Mouse (Mus musculus): ENCODE results near the gene Hs1bp3.

Hs1bp3 gene

GRCm38 (mm10) chr12:8301841-8302431 lies 11.3 kb upstream of the Hs1bp3 start, which contains the start of gene Gdf7:
Gdf7 (minus strand) TSS chr12:8301954.
- DNase-seq (ENCODE audit: low spot score in 2 of 2) = no peak

GRCm38 (mm10) chr12:8305258-8305657 lies 8.0 kb upstream of the Hs1bp3 start:
- no peak for DNase-seq (ENCODE audit: low spot score in 2 of 2)

GRCm38 (mm10) chr12:8306432-8306831 lies 6.8 kb upstream of the Hs1bp3 start:
- DNase-seq (ENCODE audit: low spot score in 2 of 2) = peak; percentile 63 to 70

- DNase-seq (ENCODE audit: low spot score in 2 of 2) = no peak
These were observed 6.3 kb upstream of the Hs1bp3 start for GRCm38 (mm10) chr12:8306910-8307309.

- no peak for DNase-seq (ENCODE audit: low spot score in 2 of 2)
These were observed 2.2 kb upstream of the Hs1bp3 start for GRCm38 (mm10) chr12:8310992-8311391.

- DNase-seq (ENCODE audit: low spot score in 2 of 2) = no peak
These were observed 966 bp upstream of the Hs1bp3 start for GRCm38 (mm10) chr12:8312266-8312665.

DNA sequence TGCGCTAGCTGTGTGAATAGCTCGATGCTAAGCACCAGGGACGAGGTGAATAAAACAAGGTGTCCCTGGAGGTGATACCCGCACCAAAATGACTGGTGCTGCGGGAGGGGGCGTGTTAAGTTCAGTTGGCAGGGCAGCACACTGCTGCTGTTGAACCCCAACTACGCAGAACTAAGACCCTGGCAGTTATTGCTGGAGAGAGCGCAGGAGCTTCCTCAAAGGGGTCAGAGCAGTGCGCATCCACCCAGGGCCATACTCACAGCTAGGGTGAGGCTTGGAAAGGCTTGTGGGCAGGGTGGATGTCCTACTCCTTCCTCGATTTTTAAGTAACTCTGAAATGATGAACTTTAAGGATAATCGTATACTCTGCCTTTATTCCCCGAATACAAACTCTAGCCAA lies 541 bp downstream of the Hs1bp3 start:
- no peak for DNase-seq (ENCODE audit: low spot score in 2 of 2)

DNA sequence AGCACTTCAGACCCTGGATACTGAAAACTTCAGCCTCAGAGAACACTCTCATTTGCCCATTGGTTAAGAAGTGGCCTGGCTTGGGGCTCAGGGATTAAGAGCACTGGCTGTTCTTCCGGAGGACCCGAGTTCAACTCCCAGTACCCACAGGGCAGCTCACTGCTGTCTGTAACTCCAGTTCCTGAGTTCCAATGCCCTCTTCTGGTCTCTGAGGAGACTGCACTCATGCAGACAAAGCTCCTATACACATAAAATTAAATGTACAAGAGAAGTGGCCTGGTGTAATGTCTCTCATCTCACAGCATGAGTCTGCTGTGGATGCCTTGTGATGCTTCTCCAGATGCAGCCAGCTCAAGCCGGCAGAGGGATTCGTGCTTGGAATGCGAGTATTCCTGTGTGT lies 3.3 kb downstream of the Hs1bp3 start:
- no peak for DNase-seq (ENCODE audit: low spot score in 2 of 2)

DNA sequence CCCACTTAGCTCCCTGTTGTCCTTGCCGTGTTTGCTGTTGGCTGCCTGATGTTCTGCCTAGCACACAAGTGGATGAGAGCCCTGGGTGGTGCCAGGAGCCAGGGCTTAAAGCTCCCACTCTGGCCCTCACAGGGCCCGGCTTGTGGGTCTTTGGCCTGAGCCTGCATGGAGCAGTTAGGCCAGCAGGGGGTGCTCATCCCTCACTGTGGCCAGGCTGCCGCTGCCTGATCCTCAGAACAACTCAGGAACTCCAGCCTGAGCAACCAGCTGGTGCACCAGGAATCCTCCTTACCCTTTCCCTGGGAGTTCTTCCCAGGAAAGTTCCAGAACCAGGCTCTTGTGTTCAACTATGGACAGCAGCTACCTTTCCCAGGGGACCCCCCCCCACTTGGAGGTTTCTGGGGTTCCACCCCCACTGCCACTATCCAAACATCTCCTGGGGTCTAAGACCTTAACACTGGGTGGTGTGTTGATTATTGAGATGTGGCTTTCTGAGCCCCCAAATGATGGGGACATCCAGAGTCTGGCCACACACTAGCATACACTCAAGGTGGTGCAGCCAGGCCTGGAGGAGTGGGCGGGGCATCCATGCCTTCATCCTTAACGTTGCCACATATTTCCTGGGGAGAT lies 7.0 kb downstream of the Hs1bp3 start:
- DNase-seq (ENCODE audit: low spot score in 2 of 2) = peak; percentile 85 to 86

GRCm38 (mm10) chr12:8321506-8321905 lies 8.3 kb downstream of the Hs1bp3 start:
- DNase-seq (ENCODE audit: low spot score in 2 of 2) = no peak

GRCm38 (mm10) chr12:8324086-8324485 lies 10.9 kb downstream of the Hs1bp3 start:
- no peak for DNase-seq (ENCODE audit: low spot score in 2 of 2)

DNA sequence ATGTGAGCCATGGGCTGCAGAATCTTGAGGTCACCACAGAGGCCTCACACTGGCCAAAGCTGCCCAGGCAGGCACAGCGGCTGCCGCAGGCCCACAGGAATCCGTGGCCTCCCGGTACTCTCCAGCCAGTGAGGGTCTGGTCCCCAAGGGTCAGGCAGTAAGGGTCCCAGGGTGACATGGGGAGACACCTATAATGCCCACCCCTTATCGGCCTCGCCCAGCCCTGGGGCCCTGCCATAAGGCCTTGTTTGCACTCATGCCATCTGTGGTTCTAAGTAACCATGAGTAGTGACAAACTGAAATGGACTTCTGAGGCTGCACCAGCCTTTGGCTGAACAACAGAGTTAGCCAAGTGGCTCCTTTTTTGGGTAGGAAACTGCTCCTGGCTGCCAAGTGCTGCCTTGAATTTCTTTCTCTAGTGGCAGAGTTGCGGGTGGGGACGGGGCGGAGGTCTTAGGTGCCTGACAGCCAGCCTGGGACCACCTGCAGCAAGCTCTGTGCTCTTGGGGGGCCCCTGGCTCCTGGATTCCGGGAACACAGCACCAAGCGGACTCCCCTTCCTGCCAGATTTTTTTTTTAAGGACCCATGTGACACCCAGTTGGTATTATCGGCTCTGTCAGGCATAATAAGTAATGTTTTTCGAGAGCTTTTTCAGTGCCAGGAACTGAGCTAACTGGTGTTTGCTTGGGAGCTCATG lies 12.2 kb downstream of the Hs1bp3 start:
- DNase-seq (ENCODE audit: low spot score in 2 of 2) = no peak

GRCm38 (mm10) chr12:8325943-8326522 lies 12.8 kb downstream of the Hs1bp3 start:
- peak in 1 of 2 experiments; percentile 58 for DNase-seq (ENCODE audit: low spot score in 2 of 2)

DNA sequence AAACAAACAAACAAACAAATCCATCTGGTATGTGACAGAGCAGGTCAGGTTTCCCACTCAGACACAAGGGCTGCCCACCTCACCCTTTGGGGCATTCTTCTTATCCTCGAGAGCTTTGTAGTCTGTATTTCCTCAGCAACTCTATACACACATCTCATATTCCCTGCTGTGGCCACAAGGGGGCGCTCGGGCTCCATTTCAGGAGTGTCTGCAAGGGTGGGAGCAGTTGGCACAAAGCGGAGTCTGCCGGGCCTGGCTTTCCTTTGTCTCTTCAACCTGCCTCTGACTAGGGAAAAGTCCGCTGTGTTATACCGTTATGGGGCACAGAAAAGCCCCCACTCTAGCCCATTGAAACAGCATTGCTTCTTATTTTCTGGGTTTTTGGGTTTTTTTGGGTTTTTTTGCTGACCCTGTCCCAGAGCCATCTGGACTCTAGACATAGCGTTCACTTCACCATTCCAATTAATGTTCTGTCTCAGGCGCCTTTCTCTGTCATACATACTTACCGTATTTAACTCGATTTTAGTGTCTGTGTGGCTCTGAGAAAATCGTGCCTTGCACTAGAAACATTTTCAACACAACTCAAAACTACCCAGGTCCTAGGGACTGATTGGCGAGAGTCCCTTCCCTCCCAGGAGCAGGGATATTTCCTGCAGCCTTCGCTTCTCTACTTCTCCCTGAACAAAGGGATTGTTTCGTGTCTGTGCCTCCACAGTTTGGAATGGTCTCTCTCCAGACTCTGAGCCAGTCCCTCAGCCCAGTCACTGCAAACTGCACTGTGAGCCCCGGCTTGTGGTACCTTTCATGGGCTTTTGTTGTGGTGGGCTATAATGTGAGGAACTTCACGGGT lies 13.8 kb downstream of the Hs1bp3 start:
- DNase-seq (ENCODE audit: low spot score in 2 of 2) = peak; percentile 96

- DNase-seq (ENCODE audit: low spot score in 2 of 2) = no peak
These were observed 14.4 kb downstream of the Hs1bp3 start for GRCm38 (mm10) chr12:8327675-8328053.

GRCm38 (mm10) chr12:8329236-8329635 lies 16.0 kb downstream of the Hs1bp3 start:
- no peak for DNase-seq (ENCODE audit: low spot score in 2 of 2)

DNA sequence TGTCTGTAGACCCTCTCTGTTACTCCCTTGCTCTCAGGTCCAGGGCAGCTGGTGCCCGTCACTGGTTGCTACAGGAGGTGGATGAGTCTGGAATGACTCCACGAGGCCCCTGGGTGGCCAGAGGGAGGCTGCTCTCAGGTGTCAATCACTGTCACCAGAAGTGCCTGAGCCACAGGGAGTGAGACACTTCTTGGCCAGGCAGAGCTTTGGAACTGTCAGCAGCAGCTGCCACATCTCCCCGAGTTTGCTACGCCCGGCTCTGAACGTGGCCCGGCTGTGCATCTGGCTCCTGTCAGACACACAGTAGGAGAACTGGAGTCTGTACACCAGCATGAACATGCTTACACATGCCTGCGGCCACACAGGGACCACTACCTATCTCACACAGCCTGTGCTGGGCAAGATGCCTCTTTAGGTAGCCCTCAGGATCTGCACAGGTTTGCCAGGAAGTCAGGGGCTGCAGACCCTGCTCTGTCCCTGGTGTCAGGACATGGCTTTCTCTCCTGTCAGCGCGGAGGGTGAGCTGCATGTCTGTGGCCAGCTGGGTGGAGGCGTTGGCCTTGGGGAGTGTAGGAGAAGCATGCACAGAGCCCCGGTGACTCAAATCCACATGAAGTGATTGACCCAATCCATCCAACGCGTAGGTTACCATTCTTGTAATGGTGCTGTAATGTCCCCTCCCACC lies 18.4 kb downstream of the Hs1bp3 start:
- no peak for DNase-seq (ENCODE audit: low spot score in 2 of 2)

DNA sequence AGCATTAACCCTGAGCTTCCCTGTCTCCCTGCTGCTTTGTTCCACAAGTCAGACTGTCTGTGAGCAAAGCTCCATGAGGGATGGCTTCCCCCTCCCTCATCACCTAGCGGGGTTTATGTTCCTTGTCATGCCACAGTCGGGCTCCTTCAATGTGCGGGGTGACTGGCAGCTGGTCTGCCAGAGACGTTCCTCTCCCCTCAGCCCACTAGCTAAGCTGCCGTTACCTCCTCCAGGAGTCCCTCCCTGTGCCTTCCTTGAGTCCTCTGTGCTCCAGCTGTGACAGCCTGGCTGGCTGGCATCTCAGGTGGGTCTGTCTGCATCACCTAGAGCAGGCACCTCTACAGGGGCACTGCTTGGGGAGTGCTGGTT lies 18.9 kb downstream of the Hs1bp3 start:
- no peak for DNase-seq (ENCODE audit: low spot score in 2 of 2)

DNA sequence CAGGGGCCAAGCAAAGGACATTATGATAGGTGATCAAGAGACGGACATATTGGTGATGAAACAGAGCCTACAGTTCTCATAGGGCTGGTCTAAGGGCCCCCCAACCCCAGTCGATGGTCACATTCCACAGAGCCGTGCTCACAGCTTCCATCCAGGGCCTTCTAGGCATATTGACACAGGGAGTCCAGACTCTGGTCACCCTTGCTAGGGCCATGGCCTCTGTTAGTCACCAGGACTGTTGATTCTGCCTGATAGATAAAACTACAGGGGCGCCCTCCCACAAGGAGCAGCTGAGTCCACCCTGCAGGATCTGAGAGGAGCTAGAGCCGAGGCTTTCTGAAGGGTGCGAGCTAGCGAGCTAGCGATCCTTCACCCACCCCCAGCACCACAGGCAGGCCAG lies 20.4 kb downstream of the Hs1bp3 start:
- no peak for DNase-seq (ENCODE audit: low spot score in 2 of 2)

DNA sequence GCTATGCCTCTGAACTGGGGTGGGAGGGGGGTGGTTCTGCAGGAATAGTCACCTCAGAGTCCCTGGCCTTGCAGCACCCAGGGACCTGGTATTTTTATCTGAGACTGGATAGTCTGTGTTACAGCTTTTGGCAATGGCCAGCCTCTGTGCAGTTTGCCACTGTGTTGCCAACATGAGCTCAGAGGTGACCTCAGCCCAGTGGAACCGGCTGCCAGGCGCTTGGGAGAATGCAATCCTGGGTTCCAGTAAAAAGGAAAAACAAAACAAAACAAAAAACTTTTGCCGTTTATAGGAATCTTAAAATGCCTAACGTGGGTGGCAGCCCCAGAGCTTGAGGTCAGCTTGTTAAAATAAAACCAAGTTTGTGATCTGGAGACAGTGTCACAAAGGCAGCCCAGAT lies 21.0 kb downstream of the Hs1bp3 start:
- DNase-seq (ENCODE audit: low spot score in 2 of 2) = no peak

GRCm38 (mm10) chr12:8335503-8335902 lies 22.3 kb downstream of the Hs1bp3 start:
- no peak for DNase-seq (ENCODE audit: low spot score in 2 of 2)
